Mouse (Mus musculus): Measurements from ENCODE around the gene Ccdc8. TPM values are rescaled to one million over a fixed set of nuclear protein-coding genes. Genes with fewer than 3 reads are reported as not detected.

The Ccdc8 gene
- total RNA-seq, 2 experiments from 2014 or later = 1.8 to 2.2 TPM

- Histone ChIP-seq H3K27ac (peak overlapping the region; percentile 62; the same call in 1 of the 2 replicates), H3K4me3 (no peak overlapping the region; the same call in 1 of the 2 replicates)
- DNase-seq (ENCODE audit: low spot score in 2 of 2) = no peak
- TF ChIP-seq CTCF (conservative IDR thresholded peaks at IDR 0.05) = no peak
Observed at GRCm38 (mm10) chr7:17024814-17025504, 32.5 kb downstream of the Ccdc8 start.

DNA sequence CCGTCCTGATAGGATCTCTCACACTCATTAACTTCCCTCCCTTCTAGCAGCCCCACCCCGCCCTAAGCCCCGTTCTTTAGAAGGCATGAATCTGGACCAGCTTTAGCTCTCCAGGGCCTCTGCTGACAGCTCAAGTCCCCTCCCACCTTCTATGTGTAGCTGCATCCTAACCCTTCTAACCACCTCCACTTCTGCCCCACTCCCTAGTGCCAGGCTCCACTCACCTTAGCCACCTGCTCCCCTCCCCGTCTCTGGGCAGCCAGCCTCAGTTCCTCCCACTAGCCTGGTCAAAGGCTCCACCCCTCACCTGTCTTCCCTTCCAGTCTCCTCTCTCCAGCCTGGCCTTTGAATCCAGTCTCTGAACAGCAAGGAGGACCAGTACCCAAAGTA is 33.0 kb downstream of the Ccdc8 start:
- no peak for TF ChIP-seq CTCF (conservative IDR thresholded peaks at IDR 0.05)
- DNase-seq (ENCODE audit: low spot score in 2 of 2) = no peak
- Histone ChIP-seq H3K27ac (peak overlapping the region; percentile 99; the same call in 1 of the 2 replicates), H3K4me3 (no peak overlapping the region; the same call in 1 of the 2 replicates)

DNA sequence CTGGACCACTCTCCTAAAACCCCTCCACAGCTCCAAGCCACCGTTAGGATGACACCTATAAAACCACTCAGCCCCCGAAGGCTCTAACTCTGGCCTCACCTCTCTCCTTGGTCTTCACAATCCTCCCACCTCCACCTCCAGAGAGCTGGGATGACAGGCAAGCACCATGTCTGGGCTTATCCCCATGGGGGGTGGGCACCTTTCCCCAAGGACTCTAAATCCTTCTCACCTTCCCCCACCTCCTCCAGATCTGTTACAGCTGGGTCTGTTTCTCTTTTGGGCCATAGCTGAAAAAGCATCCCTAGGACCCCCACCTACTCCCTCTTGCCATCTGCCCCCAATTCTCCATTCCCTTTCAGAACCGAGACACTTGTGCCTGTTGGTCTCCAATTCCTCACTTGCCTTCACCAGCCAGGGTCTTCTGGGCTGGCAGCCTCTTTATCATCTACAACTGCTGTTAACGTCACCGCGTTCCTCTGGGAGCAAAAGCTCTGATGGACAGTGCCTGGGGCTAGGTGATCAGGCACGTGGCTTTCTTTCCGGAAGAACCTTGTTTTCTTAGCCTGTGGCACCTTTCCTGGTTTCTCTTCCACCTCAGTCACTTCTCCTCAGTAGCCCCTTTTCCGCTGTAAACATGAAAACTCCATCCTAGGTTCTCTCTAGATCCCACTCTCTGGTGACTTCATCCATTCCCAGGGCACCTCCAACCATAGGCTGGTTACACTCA is 33.6 kb downstream of the Ccdc8 start:
- H3K4me3 ChIP-seq = peak overlapping the region; percentile 95
- H3K27ac ChIP-seq = peak overlapping the region; percentile 99; the same call in 1 of the 2 replicates
- DNase-seq (ENCODE audit: low spot score in 2 of 2) = no peak
- TF ChIP-seq CTCF (conservative IDR thresholded peaks at IDR 0.05) = no peak

DNA sequence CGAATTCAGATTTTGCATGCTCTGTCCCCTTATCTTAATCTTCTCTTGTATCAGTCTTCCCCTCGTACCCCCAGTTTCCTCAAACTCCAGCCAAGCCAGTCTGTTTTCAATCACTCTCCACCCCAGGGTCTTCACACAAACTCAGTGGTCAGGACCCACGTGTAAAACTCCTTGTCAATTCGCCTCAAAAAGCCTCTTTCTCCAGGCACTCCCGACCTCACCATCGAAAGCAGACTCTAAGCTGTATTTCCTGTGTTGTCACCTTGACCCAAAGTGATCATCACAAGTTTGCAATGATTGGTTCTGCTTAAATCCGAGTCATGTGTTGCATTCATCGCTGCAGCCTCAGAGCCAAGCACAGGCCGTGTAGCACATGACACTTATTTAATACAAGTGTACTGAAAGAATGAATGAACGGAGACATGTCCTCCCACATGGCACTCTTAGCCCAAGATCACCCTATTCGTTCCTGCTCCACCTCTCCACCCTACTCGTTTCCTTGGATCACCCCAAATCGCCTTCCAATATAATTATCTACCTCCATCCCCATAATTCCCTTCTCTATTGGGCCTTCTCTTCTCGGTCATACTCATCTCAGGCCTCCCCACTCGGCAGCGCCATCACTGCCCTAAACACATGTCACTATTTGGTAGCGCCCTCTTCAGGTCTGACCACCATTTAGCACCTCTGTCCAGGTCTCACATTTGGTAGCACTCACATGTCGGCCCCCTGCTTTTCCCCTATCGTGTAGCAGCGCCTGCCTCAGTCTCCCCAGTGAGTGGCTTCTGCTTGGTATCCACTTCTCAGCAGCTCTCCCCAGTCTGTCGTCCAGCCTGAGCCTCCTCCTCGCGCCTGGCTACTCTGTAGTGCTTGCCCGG is 34.4 kb downstream of the Ccdc8 start:
- peak overlapping the region; percentile 99 for H3K27ac ChIP-seq
- peak; percentile 61 to 65 for DNase-seq (ENCODE audit: low spot score in 2 of 2)
- TF ChIP-seq CTCF (conservative IDR thresholded peaks at IDR 0.05) = peak; percentile 79
- peak overlapping the region; percentile 95 for H3K4me3 ChIP-seq

DNA sequence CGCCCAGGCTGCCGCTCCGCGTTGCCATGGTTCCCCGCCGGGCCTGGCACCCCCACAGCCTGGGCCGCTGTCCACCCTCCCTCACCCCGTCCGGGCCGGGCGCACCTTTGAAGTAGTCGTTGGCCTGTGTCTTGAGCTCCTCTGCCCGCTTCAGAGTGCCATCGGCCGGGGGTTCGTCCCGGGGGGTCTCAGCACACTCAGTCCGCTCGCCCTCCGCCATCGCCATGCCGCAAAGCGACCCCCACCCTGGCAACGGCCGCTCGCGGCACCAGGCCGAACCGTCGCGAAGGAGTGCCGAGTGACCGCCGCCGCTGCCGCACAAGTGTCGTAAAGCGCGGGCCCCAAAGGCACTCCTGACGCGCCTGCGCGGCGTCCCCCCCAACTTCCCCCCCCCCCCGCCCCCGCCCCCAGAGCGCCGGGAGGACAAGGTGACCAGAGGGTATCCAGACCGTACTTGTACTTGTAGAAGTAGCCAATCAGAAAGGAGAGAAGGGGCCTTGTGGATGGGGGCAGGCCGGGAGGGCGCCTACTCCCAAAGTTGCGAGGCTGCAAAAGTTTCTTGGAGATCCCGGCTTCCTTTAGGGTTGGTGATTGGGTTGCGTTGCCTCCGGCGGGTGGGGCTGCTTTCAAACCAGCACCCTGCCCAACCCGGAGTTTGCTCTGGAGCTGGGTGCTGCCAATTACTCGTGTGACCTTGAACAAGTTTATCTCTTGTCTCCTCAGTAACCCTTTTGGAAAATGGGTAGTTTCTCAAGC is 35.3 kb downstream of the Ccdc8 start, which contains the start of gene Ppp5c:
Gene Ppp5c (minus strand): TSS at position 337 of the 756 bp plus-strand sequence.
- TF ChIP-seq CTCF (conservative IDR thresholded peaks at IDR 0.05) = peak; percentile 1; the same call in 1 of the 2 replicates
- H3K27ac ChIP-seq = peak within 1 kb of the TSS; percentile 99
- DNase-seq (ENCODE audit: low spot score in 2 of 2) = peak; percentile 81 to 88
- peak within 1 kb of the TSS; percentile 95 for H3K4me3 ChIP-seq

- Histone ChIP-seq H3K4me3 (no peak overlapping the region), H3K27ac (peak overlapping the region; percentile 99)
- no peak for TF ChIP-seq CTCF (conservative IDR thresholded peaks at IDR 0.05)
- DNase-seq (ENCODE audit: low spot score in 2 of 2) = no peak
Observed at GRCm38 (mm10) chr7:17028923-17029322, 36.4 kb downstream of the Ccdc8 start.

- peak in 1 of 2 experiments; percentile 48 for DNase-seq (ENCODE audit: low spot score in 2 of 2)
- no peak overlapping the region for H3K4me3 ChIP-seq
Observed at GRCm38 (mm10) chr7:17030239-17030638, 37.7 kb downstream of the Ccdc8 start.

DNA sequence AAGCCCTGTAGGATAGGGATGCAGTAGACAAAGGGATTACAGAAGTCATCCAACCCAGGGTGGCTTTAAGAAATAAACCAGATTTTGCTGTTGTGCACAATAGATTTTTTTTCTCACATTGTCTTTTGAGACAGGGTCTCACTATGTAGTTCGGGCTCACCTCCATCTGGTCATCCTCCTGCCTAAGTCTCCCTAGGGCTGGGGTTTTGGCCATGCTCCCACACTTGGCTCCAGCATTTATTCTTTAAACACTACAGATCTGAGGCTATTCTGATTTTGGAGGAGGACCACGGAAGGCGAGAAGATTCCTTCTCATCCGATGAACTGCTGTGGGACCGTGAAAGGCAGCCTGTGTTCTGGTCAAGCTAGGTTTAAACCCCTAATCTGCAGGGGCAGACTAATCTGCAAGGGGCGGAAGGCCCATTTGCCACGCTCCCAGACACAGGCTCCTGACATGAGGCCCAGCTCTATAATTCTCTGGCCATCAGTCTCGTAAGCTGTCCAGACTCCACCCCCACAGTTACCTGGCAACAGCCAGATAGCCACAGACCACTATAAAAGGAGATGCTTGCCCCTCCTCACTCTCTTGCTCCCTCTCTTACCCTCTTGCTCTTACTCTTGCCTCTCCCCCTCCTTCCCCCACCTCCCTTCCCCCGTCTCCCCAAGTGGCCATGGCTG is 45.6 kb downstream of the Ccdc8 start:
- H3K4me3 ChIP-seq = no peak overlapping the region
- no peak overlapping the region for H3K27ac ChIP-seq
- no peak for TF ChIP-seq CTCF (conservative IDR thresholded peaks at IDR 0.05)
- DNase-seq (ENCODE audit: low spot score in 2 of 2) = no peak

More at GRCm38 (mm10) chr7:17030239-17030638, 37.7 kb downstream of the Ccdc8 start:
- TF ChIP-seq CTCF (conservative IDR thresholded peaks at IDR 0.05) = no peak
- peak overlapping the region; percentile 11; the same call in 1 of the 2 replicates for H3K27ac ChIP-seq

DNA sequence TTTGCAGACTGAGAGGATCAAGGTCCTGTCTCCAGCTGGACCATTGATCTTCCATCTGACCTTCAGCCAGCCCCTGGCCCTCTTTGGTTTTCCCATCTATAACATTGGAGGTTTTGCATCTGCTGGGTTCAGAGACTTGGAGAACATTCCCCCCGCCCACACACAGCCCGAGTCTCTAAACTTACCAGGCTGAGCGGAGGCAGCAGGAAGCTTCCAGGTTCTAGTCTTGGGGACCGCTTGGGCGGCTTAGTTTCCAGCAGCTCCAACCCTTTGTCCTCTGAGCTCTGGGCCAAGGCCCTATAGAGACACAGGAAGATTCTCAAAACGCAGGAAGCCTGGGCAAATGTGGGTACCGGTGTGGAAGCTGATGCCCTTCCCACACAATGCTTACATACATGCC is 46.9 kb downstream of the Ccdc8 start:
- Histone ChIP-seq H3K27ac (no peak overlapping the region), H3K4me3 (no peak overlapping the region)
- DNase-seq (ENCODE audit: low spot score in 2 of 2) = no peak
- no peak for TF ChIP-seq CTCF (conservative IDR thresholded peaks at IDR 0.05)

GRCm38 (mm10) chr7:17045743-17046142 is 53.2 kb downstream of the Ccdc8 start:
- no peak for DNase-seq (ENCODE audit: low spot score in 2 of 2)
- H3K4me3 ChIP-seq = no peak overlapping the region
- no peak for TF ChIP-seq CTCF (conservative IDR thresholded peaks at IDR 0.05)
- no peak overlapping the region for H3K27ac ChIP-seq

Other genes with a start within 250 kb of the Ccdc8 start
- 1 to 10 TPM; 3.5 to 4.7 TPM for gene Slc1a5, start 211.4 kb upstream of the Ccdc8 start, total RNA-seq (2021)
- gene Strn4, start 176.8 kb upstream of the Ccdc8 start, total RNA-seq (2021) = 100 to 1,000 TPM; 286 to 314 TPM
- 10 to 100 TPM; 46.7 to 49.5 TPM for gene Fkrp, start 176.0 kb upstream of the Ccdc8 start, total RNA-seq (2021)
- 1 to 10 TPM; 6.5 to 7.3 TPM for gene Prkd2, start 149.8 kb upstream of the Ccdc8 start, total RNA-seq (2021)
- gene Dact3, start 117.4 kb upstream of the Ccdc8 start, total RNA-seq (2021) = 100 to 1,000 TPM; 154 to 156 TPM
- 1 to 10 TPM; 1.9 to 4.0 TPM for gene Gng8, start 100.9 kb upstream of the Ccdc8 start, total RNA-seq (2021)
- under 1 TPM; 0.10 to 0.20 TPM for gene Ptgir, start 86.2 kb upstream of the Ccdc8 start, total RNA-seq (2021)
- gene Calm3, start 68.6 kb upstream of the Ccdc8 start, total RNA-seq (2021) = 1,000 to 10,000 TPM; 2,074 to 2,160 TPM
- gene Pnmal2, start 48.0 kb upstream of the Ccdc8 start, total RNA-seq (2021) = 100 to 1,000 TPM; 348 to 373 TPM
- 100 to 1,000 TPM; 103 to 121 TPM for gene Pnmal1, start 33.0 kb upstream of the Ccdc8 start, total RNA-seq (2021)
- 10 to 100 TPM; 52.3 to 55.5 TPM for gene Gm42372, start 9.6 kb upstream of the Ccdc8 start, total RNA-seq (2021)
- 100 to 1,000 TPM; 148 to 155 TPM for gene Ppp5c, start 35.2 kb downstream of the Ccdc8 start, total RNA-seq (2021)
- 10 to 100 TPM; 16.0 to 16.6 TPM for gene Hif3a, start 69.7 kb downstream of the Ccdc8 start, total RNA-seq (2021)
- 1 to 10 TPM; 3.5 to 4.1 TPM for gene Psg16, start 81.3 kb downstream of the Ccdc8 start, total RNA-seq (2021)
- gene Ceacam3, start 157.6 kb downstream of the Ccdc8 start, total RNA-seq (2021) = not detected
- not detected for gene Psg29, start 210.8 kb downstream of the Ccdc8 start, total RNA-seq (2021)

Data from layer of hippocampus, adult 2 months (tissue).